Mouse (Mus musculus): ENCODE measurements around the gene Gm10518. TPM values are rescaled to one million over a fixed set of nuclear protein-coding genes. Genes with fewer than 3 reads are reported as not detected.
"Not testable (repeated sequence)": the region's sequence is repeated elsewhere in the genome, so short reads cannot be mapped to it uniquely, and the experiment has no call there.

Gene Gm10518
- polyA plus RNA-seq, 1 experiment from 2014 or later: 0.20 TPM

GRCm38 (mm10) chr1:179813385-179813784, 10.2 kb downstream of the Gm10518 start:
- no peaks in the 10 kb centered on the region for H3K4me1 ChIP-seq (ENCODE audit: control insufficient read depth in 2 of 2, insufficient read depth in 2 of 2, low read length in 2 of 2)
- H3K9me3 ChIP-seq (ENCODE audit: control insufficient read depth, low read length): 0 out of 2 replicates have a peak, but pooled peaks cover 4% of the 10 kb centered on the region
- no peak overlapping the region for H3K9ac ChIP-seq (ENCODE audit: low read length)
- ATAC-seq (ENCODE audit: insufficient number of reproducible peaks, insufficient read depth, low FRiP score, low read depth): no peak
- no peaks in the 10 kb centered on the region for H3K27me3 ChIP-seq (ENCODE audit: control insufficient read depth, insufficient read depth, low read length)
- WGBS: 42% methylated on average over 2 of the region's 2 CpGs
- H3K4me2 ChIP-seq (ENCODE audit: low read length): no peak overlapping the region
- no peak overlapping the region for H3K4me3 ChIP-seq (ENCODE audit: control insufficient read depth in 1 of 2, insufficient read depth in 1 of 2, low read depth in 1 of 2, low read length in 2 of 2)
- H3K27ac ChIP-seq (replicated peaks in 1 of 2; ENCODE audit: control insufficient read depth in 1 of 2, insufficient read depth in 1 of 2, low read depth in 2 of 2, low read length in 2 of 2): no peak overlapping the region
- H3K36me3 ChIP-seq (ENCODE audit: control insufficient read depth, insufficient read depth, low read length): no peaks in the 10 kb centered on the region

GRCm38 (mm10) chr1:179814616-179815015, 11.4 kb downstream of the Gm10518 start:
- ATAC-seq (ENCODE audit: insufficient number of reproducible peaks, insufficient read depth, low FRiP score, low read depth): no peak
- 81% methylated on average over 2 of the region's 2 CpGs for WGBS

GRCm38 (mm10) chr1:179818490-179819278, 15.5 kb downstream of the Gm10518 start:
- H3K4me3 ChIP-seq (ENCODE audit: control insufficient read depth in 1 of 2, insufficient read depth in 1 of 2, low read depth in 1 of 2, low read length in 2 of 2); H3K9me3 ChIP-seq (ENCODE audit: control insufficient read depth, low read length); H3K4me2 ChIP-seq (ENCODE audit: low read length); H3K36me3 ChIP-seq (ENCODE audit: control insufficient read depth, insufficient read depth, low read length); ATAC-seq (ENCODE audit: insufficient number of reproducible peaks, insufficient read depth, low FRiP score, low read depth); H3K4me1 ChIP-seq (ENCODE audit: control insufficient read depth in 2 of 2, insufficient read depth in 2 of 2, low read length in 2 of 2); H3K9ac ChIP-seq (ENCODE audit: low read length); H3K27ac ChIP-seq (replicated peaks in 1 of 2; ENCODE audit: control insufficient read depth in 1 of 2, insufficient read depth in 1 of 2, low read depth in 2 of 2, low read length in 2 of 2); H3K27me3 ChIP-seq (ENCODE audit: control insufficient read depth, insufficient read depth, low read length): not testable (repeated sequence)
- WGBS: 84% methylated on average over 11 of the region's 11 CpGs

More at GRCm38 (mm10) chr1:179814616-179815015, 11.4 kb downstream of the Gm10518 start:
- Histone ChIP-seq H3K4me2 (ENCODE audit: low read length) (no peak overlapping the region), H3K9ac (ENCODE audit: low read length) (no peak overlapping the region), H3K36me3 (ENCODE audit: control insufficient read depth, insufficient read depth, low read length) (no peaks in the 10 kb centered on the region), H3K4me3 (ENCODE audit: control insufficient read depth in 1 of 2, insufficient read depth in 1 of 2, low read depth in 1 of 2, low read length in 2 of 2) (no peak overlapping the region), H3K9me3 (ENCODE audit: control insufficient read depth, low read length) (0 out of 2 replicates have a peak, but pooled peaks cover 4% of the 10 kb centered on the region), H3K27ac (replicated peaks in 1 of 2; ENCODE audit: control insufficient read depth in 1 of 2, insufficient read depth in 1 of 2, low read depth in 2 of 2, low read length in 2 of 2) (no peak overlapping the region), H3K4me1 (ENCODE audit: control insufficient read depth in 2 of 2, insufficient read depth in 2 of 2, low read length in 2 of 2) (no peaks in the 10 kb centered on the region), H3K27me3 (ENCODE audit: control insufficient read depth, insufficient read depth, low read length) (no peaks in the 10 kb centered on the region)

GRCm38 (mm10) chr1:179824549-179824948, 21.4 kb downstream of the Gm10518 start:
- H3K27ac ChIP-seq (replicated peaks in 1 of 2; ENCODE audit: control insufficient read depth in 1 of 2, insufficient read depth in 1 of 2, low read depth in 2 of 2, low read length in 2 of 2): no peak overlapping the region
- 0 out of 4 replicates have a peak, but pooled peaks cover 0 to 2% of the 10 kb centered on the region in 2 experiments for H3K4me1 ChIP-seq (ENCODE audit: control insufficient read depth in 2 of 2, insufficient read depth in 2 of 2, low read length in 2 of 2)
- no peak for ATAC-seq (ENCODE audit: insufficient number of reproducible peaks, insufficient read depth, low FRiP score, low read depth)
- H3K9me3 ChIP-seq (ENCODE audit: control insufficient read depth, low read length): 0 out of 2 replicates have a peak, but pooled peaks cover 5% of the 10 kb centered on the region
- no peak overlapping the region for H3K9ac ChIP-seq (ENCODE audit: low read length)
- H3K27me3 ChIP-seq (ENCODE audit: control insufficient read depth, insufficient read depth, low read length): no peaks in the 10 kb centered on the region
- no peak overlapping the region for H3K4me2 ChIP-seq (ENCODE audit: low read length)
- H3K4me3 ChIP-seq (ENCODE audit: control insufficient read depth in 1 of 2, insufficient read depth in 1 of 2, low read depth in 1 of 2, low read length in 2 of 2): no peak overlapping the region
- no peaks in the 10 kb centered on the region for H3K36me3 ChIP-seq (ENCODE audit: control insufficient read depth, insufficient read depth, low read length)
- 74% methylated on average over 5 of the region's 5 CpGs for WGBS

GRCm38 (mm10) chr1:179828051-179828450, 24.9 kb downstream of the Gm10518 start:
- no peaks in the 10 kb centered on the region for H3K27me3 ChIP-seq (ENCODE audit: control insufficient read depth, insufficient read depth, low read length)
- H3K9ac ChIP-seq (ENCODE audit: low read length): no peak overlapping the region
- no peak overlapping the region for H3K4me2 ChIP-seq (ENCODE audit: low read length)
- 0 out of 4 replicates have a peak, but pooled peaks cover 0 to 2% of the 10 kb centered on the region in 2 experiments for H3K4me1 ChIP-seq (ENCODE audit: control insufficient read depth in 2 of 2, insufficient read depth in 2 of 2, low read length in 2 of 2)
- no peak overlapping the region for H3K27ac ChIP-seq (replicated peaks in 1 of 2; ENCODE audit: control insufficient read depth in 1 of 2, insufficient read depth in 1 of 2, low read depth in 2 of 2, low read length in 2 of 2)
- ATAC-seq (ENCODE audit: insufficient number of reproducible peaks, insufficient read depth, low FRiP score, low read depth): no peak
- no peaks in the 10 kb centered on the region for H3K9me3 ChIP-seq (ENCODE audit: control insufficient read depth, low read length)
- no peak overlapping the region for H3K4me3 ChIP-seq (ENCODE audit: control insufficient read depth in 1 of 2, insufficient read depth in 1 of 2, low read depth in 1 of 2, low read length in 2 of 2)
- H3K36me3 ChIP-seq (ENCODE audit: control insufficient read depth, insufficient read depth, low read length): no peaks in the 10 kb centered on the region
- 88% methylated on average over 5 of the region's 5 CpGs for WGBS

- no peak overlapping the region for H3K4me3 ChIP-seq (ENCODE audit: control insufficient read depth in 1 of 2, insufficient read depth in 1 of 2, low read depth in 1 of 2, low read length in 2 of 2)
- no peaks in the 10 kb centered on the region for H3K36me3 ChIP-seq (ENCODE audit: control insufficient read depth, insufficient read depth, low read length)
- no peaks in the 10 kb centered on the region for H3K27me3 ChIP-seq (ENCODE audit: control insufficient read depth, insufficient read depth, low read length)
- no peak overlapping the region for H3K4me2 ChIP-seq (ENCODE audit: low read length)
- 0 out of 4 replicates have a peak, but pooled peaks cover 0 to 2% of the 10 kb centered on the region in 2 experiments for H3K4me1 ChIP-seq (ENCODE audit: control insufficient read depth in 2 of 2, insufficient read depth in 2 of 2, low read length in 2 of 2)
- no peak overlapping the region for H3K9ac ChIP-seq (ENCODE audit: low read length)
- no peaks in the 10 kb centered on the region for H3K9me3 ChIP-seq (ENCODE audit: control insufficient read depth, low read length)
- H3K27ac ChIP-seq (replicated peaks in 1 of 2; ENCODE audit: control insufficient read depth in 1 of 2, insufficient read depth in 1 of 2, low read depth in 2 of 2, low read length in 2 of 2): no peak overlapping the region
- WGBS: 50% methylated on average over 4 of the region's 4 CpGs
- ATAC-seq (ENCODE audit: insufficient number of reproducible peaks, insufficient read depth, low FRiP score, low read depth): no peak
Observed at GRCm38 (mm10) chr1:179828900-179829299, 25.7 kb downstream of the Gm10518 start.

GRCm38 (mm10) chr1:179832710-179833240, 29.6 kb downstream of the Gm10518 start:
- Histone ChIP-seq H3K4me1 (ENCODE audit: control insufficient read depth in 2 of 2, insufficient read depth in 2 of 2, low read length in 2 of 2) (0 out of 4 replicates have a peak, but pooled peaks cover 0 to 2% of the 10 kb centered on the region in 2 experiments), H3K9me3 (ENCODE audit: control insufficient read depth, low read length) (peaks cover 12% of the 10 kb centered on the region), H3K9ac (ENCODE audit: low read length) (no peak overlapping the region), H3K4me2 (ENCODE audit: low read length) (no peak overlapping the region), H3K27ac (replicated peaks in 1 of 2; ENCODE audit: control insufficient read depth in 1 of 2, insufficient read depth in 1 of 2, low read depth in 2 of 2, low read length in 2 of 2) (no peak overlapping the region), H3K4me3 (ENCODE audit: control insufficient read depth in 1 of 2, insufficient read depth in 1 of 2, low read depth in 1 of 2, low read length in 2 of 2) (no peak overlapping the region), H3K36me3 (ENCODE audit: control insufficient read depth, insufficient read depth, low read length) (no peaks in the 10 kb centered on the region), H3K27me3 (ENCODE audit: control insufficient read depth, insufficient read depth, low read length) (no peaks in the 10 kb centered on the region)
- WGBS: 50% methylated on average over 7 of the region's 7 CpGs
- no peak for ATAC-seq (ENCODE audit: insufficient number of reproducible peaks, insufficient read depth, low FRiP score, low read depth)

Measured in heart, embryonic 14.5 days (tissue).